Mouse (Mus musculus) C2C12 (cell line): ENCODE data around the gene Etv6.

Source experiments
- CTCF ChIP-seq: IDR thresholded peaks from one replicate; pipeline ENCODE4 v1.5.1; 2011; ENCODE audit not compliant: control insufficient read depth, insufficient read depth, insufficient read length
- MYOG ChIP-seq: IDR thresholded peaks from one replicate; pipeline ENCODE4 v1.6.1; 2011; ENCODE audit not compliant: control insufficient read depth, insufficient read length; ENCODE audit errors: extremely low read depth

GRCm38 (mm10) chr6:134133756-134134155 is 98.3 kb downstream of the Etv6 start:
- no peak for TF ChIP-seq CTCF
- TF ChIP-seq MYOG: no peak
